Mouse (Mus musculus) layer of hippocampus, adult 11-12 months (tissue): ENCODE results near the gene Ubox5.
A peak's percentile ranks its signal among the peaks of the same experiment; 100 is the strongest.
"Not testable (repeated sequence)": the region's sequence is repeated elsewhere in the genome, so short reads cannot be mapped to it uniquely, and the experiment has no call there.

Experiments used
- DNase-seq: peaks from one replicate; pipeline ENCODE4 v3.0.0; 2022; ENCODE audit warnings: low spot score

Ubox5 gene

DNA sequence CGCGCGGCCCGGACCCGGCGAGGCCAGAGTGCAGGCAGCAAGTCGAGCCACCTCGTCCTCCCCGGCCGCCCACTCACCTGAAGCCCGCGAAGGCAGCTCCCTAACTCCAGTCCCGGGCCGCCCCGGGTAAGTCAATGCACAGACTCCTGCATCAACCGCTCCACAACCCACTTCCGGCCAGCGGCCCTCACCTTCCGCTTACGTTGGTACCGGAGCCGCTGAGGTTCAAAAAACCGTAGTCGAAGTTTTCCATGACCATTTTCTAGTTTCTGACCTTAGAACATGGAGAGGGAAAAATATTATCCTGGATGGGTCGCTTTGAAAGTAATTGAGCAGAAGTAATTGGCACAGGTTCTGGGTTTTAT, at the start of gene Ubox5, which contains the start of gene Fastkd5:
Gene Ubox5, minus strand, starts transcription at position 200 of the 365 bp plus-strand sequence.
Gene Fastkd5, minus strand, starts transcription at position 189 of the 365 bp plus-strand sequence.
- DNase-seq = peak; percentile 90

DNA sequence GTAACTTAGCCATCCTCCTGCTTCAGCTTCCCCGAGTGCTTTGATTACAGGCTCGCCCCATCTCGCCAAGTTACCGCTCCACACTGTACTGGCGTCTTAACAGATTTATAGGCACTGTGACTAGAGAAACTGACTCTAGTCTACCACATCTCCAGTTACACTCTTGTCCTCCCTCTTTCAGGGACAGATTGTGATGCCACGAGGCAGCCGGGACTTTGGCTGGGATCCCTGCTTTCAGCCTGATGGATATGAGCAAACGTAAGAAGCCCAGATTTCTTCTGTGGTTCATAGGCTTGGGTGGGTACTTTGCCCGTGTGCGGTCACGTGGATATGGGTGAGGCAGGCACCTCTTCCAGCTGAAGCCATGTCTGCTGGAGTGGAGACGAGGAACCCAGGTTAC, 49.3 kb upstream of the Ubox5 start:
- DNase-seq = no peak

DNA sequence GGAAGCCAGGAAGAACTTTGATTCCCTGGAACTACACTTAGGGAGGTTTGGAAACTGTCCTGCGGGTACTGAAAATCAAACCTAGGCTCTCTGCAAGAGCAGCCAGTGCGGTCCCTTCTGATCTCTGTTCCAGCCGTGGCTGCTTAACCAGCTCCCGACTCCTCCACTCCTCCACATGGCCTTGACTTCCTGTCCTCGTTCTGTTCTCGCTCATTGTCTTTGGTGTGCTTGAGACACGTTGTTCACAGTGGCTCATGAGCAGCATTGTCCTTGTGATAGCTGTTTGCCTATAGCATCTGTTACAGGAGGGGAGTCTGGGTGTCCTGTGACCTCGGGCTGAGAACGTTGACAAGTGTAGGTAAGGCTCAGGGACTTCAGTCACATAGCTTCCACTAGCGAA, 47.4 kb upstream of the Ubox5 start:
- DNase-seq = no peak

DNA sequence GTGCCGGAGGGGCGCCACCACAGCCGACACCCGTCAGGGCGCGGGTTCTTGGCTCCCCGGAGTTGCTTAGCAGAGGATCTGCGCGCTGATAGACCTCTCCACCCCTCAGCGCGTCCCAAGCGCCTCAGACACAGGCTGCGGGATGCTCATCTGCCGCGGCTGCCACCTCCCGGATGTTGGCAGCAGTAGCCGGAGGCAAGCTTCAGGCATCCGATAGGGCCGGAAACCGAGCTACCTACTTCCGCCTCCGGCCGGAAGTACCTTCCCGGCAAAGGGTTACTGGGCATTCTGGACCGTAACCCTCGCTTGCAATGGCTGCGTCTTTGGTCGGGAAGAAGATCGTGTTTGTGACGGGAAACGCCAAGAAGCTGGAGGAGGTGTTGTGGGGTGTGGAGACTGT, 37.7 kb upstream of the Ubox5 start, which contains the start of gene Itpa:
Gene Itpa, plus strand, starts transcription at position 52 of the 400 bp plus-strand sequence.
- DNase-seq = peak; percentile 87

DNA sequence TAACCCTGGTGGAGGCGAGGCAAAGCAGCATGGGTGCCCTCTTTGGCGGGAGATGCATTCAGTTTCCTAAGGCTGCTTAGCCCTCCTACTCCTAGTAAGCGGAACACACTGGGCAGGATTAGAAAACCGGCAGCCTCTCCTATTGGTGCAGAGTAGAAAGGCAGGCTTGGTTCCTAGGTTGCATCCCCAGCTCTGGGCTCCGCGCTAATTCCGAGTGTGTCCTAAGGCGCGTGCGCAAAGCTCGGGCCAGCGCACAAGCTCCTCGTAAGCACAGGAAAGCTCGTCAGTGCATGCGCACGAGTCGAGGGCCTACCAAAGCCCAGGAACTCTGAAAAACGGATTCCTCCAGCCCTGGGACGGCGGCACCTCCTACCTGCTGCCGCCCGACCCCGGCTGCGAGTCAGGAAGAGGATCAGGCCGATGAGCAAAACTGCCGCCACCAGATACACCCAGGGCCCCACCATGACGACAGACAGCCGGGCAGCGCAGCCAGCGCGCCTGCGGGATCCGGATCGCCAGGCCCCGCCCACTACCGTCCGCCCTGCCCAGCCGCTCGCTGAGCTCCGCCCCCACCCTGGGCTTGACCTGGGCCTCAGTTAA, 34.4 kb upstream of the Ubox5 start, which contains the start of gene Ddrgk1:
Gene Ddrgk1, minus strand, starts transcription at position 558 of the 600 bp plus-strand sequence.
- DNase-seq = peak; percentile 95

DNA sequence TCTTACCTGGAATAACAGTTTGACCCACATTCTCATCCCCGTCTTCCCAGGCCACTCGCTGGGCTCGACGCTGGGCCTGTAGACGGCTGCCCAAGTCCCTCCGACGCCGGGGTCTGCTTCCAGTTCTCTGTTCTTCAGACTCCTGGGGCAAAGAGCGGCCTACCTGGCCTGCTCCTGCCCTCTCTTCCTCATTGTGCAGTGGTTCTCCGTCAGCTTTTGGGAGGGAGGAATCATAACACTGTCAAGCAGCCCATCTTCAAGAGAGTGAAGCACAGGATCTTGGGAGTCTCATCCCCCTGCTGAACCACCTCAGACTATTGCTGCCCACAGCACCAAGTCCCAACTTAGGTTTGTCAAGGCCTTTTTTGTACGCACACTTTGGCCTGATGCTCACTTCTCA, 33.5 kb upstream of the Ubox5 start:
- DNase-seq = no peak

DNA sequence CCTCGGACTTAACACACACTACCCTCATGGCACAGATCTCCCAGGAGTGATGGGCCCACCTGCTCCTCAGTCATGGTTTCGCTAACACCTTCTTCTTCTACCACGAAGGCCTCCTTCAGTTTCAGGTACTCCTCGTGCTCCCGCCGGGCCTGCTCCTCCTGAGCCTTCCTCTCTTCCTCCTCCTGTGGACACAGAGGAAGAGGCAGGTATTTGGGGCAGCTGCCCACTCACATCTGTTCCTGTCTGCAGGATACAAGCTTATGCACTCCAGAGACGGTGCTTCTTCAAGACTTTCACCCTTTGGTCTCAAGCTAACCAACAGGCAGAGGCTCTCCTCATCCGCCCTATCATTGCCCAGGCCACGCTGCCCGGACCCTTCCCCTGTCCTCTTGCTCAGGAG, 28.7 kb upstream of the Ubox5 start:
- DNase-seq = no peak

DNA sequence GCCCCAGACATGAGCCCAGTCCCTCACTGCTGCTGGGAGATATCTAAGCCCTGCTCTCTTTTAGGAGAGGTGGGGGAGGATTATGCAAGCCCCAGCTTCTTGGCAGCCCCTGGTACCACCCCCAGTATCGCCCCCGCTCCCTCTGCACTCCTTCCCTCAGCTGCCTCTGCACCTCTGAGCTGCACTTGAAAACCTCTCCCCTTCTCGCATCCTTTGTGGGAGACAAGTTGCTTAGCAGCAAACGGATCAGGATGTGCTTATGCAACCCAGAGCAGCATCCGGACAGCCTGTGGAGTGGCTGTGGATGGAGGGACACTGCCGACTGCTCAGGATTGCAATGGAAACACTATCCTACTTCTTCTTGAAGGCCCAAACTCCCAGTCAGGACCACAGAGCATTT, 27.7 kb upstream of the Ubox5 start:
- DNase-seq = peak; percentile 82

DNA sequence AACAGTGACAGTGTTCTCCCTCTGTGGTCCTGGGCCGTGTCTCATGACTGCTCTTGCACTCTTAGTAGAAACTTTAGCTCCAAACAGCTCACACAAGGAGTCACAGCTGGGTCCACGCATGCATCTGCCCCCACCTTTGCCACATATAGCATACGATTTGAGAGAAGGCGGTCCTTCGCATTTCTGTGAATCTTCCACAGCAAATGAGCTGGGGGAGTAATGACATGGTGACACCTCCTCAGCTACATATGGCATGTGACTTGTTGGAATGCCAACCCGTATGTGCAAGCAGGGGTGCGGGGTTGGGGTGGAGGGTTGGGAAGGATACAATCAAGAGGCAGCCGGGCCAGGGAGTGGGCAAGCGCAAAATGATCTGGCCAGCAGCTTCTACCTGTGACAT, 26.7 kb upstream of the Ubox5 start:
- no peak for DNase-seq

DNA sequence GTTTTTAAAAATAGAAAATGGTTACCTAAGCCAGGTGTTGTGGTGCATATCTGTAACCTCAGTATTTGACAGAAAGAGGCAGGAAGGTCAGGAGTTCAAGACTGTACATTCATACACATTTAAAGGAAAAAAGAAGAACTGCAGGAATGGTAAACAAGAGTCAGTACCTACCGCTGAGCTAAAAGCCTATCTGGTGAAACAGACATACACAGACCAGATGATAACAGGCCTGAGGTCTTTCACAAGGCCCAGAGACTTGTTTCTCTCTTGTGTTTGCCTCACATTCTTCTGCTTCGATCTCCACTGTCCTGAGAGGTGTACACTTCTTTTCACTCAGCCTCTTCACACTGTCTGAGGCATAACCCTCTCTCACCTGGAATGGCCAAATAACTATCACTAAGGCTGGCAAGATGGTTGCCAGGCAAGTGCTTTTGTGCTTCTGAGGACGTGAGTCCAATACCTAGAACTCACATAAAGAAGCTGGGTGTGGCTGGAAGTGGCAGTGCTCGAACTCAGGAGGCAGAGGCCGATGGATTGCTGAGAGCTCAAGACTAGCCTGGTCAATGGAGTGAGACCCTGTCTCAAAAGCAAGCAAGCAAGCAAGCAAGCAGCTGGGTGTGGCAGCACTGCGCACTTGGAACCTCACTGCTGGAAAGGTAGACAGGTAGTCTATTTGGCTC, 26.0 kb upstream of the Ubox5 start:
- no peak for DNase-seq

DNA sequence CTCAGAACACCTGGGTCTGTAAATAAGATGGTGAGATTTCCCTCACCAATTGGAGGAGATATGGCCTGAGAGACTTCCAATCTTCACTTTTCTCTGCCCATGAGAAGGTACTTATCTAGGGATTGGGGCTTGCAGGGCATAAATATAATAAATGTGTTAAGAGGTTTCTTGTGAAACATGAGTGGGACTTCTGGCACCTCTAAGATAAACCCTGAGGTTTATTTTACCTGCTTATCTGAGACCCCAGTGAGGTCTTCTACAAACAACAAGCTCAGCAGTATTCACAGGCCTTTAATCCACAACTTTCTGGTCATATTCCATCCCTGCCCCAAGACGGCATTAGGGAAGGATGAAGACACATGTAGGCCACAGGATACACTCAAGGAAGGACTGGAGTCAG, 23.9 kb upstream of the Ubox5 start:
- DNase-seq = no peak

DNA sequence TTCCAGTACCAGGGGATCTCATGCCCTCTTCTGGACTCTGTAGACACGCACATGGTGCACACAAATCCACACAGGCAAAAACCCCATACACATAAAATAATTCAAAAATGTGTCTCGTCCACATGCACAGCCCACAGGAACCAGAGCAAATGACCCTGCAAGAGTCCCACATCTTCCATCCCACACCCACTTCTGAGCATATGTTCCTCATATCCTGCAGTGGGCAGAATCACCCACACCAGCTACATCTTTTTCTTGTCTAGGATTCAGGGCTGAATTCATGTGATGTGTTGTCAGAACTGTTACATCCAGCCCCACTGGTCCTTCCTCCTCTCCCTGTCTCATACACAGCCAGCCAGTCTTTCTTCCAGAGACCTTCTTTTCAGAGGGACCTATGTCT, 23.5 kb upstream of the Ubox5 start:
- DNase-seq = no peak

DNA sequence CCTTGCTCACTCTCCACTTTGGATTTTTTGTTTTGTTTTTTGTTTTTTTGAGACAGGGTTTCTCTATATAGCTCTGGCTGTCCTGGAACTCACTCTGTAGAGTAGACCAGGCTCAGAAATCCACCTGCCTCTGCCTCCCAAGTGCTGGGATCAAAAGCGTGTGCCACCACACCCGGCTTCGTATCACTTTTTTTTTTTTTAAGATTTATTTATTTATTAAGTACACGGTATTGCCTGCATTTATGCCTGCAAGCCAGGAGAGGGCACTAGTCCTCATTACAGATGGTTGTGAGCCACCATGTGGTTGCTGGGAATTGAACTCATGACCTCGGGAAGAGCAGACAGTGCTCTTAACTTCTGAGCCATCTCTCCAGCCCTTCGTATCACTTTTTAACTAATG, 19.2 kb upstream of the Ubox5 start:
- DNase-seq = not testable (repeated sequence)

DNA sequence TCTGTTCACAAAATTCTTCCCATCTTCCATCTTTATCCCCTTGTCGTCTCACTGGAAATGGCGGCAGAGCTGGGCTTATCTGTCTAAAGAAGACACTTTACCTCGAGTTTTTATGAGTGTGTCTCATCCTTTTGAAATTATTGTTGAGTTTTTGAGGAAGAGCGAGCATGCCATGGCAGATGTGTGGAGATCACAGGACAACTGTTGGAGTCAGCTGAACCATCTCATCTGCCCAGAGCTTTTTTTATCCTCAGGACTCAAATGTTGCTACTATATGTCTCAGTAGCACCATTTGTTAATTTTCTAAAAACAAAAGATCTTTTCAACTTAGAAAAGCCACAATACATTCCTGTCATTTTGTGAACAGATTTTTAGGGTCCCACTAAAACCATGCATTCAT, 15.4 kb upstream of the Ubox5 start:
- DNase-seq = no peak

DNA sequence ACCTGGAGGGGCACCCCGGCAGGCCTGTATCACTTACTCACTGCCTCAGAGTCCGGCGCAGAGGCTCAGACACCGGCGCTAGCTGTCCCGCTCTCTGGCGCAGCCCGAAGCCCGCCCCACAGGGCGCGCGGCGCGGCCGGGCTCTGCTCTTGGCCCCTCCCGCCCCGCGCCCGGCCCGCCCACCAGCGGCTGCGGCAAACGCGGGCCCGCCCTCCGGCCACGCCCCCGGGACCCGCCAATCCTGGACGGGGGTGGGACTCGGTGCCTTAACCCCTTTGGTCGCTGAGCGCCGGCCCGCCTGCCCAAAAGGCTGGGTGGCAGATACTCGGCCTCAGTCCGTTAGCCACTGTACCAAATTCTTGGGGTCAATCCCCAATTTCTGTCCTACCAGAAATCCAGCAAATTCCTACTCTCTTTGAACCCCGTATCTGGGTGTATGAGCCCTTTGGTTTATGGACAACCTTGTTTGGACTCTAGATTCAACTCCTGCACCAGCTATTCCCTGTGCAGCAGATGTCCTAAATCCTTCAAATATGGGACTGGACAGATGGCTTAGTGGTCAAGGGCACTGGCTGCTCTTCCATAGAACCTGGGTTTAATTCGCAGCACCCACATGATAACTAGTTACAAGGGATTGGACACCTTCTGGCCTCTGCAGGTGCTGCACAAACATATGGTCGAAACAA, 13.0 kb upstream of the Ubox5 start, which contains the start of gene Lzts3:
Gene Lzts3, minus strand, starts transcription at position 120 of the 686 bp plus-strand sequence.
- peak; percentile 91 for DNase-seq

DNA sequence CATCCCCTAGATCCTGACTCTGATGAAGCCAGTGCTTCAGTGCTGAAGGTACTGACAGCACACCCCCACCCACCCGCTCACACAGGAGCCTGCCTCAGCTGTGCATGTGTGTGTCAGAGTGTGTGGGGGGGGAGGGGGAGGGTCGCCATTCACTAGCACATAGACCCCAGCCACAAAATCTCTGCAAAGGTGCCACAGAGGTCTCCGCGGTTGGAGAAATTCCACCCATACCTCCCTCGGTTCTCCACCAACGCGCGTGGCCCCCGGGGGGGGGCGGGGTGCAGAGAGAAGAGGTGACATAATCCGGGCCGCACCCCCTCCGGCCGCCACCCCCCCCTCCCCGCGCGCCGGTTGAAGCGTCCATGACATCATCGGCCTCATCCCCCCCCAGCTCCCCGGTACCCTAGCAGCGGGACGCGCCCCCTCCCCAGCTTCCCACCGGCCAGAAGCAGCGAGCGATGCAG, 12.4 kb upstream of the Ubox5 start:
- no peak for DNase-seq

DNA sequence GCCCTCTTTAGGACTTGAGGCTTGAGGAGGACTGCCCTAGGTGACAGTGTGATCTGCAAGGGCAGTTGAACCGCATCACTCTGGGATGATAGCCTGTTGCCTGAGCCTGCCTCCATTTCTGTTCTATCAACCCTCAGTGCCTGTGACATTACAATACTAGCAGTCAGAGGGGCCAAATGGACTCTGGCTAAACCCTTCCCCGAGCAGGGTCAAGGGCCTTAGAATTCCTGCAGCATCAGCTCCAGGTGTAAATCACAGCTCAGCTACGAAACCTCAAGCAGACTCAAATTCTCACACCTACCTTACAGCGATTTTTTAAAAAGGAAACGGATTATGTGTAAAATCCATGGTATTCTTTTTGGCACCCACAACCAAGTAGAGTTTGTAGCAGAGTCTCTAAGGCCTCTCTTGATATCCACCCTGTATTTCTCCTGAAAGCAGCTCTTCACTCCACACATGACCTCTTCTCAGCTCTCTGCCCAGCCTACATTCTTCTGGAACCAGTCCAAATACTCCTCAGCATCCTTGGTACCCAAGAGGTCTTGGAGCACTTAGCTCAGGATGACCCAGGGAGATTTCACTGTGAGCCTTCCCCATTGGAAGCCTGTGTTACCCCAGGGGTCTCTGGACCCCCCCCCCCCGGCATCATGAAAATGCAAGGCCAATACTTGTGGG, 11.7 kb upstream of the Ubox5 start:
- DNase-seq = no peak

DNA sequence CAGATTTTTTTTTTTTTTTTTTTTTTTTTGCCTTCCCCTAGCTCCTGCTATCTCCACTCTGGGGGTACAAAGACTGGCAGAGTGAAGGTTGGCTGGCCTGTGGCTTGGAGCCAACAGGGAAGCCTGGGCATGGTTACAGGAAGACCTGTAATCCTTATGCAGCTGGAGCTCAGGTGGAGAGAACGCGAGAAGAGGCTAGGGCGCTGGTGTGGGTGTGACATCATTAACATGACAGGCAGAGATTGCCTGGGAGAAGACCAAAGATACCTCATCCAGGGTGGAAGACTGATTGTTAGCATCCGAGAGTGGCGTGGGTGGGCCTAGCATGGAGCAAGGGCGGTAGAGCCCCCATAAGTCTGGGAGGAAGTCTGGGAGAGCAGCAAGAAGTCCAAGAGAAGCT, 9.4 kb upstream of the Ubox5 start:
- no peak for DNase-seq

DNA sequence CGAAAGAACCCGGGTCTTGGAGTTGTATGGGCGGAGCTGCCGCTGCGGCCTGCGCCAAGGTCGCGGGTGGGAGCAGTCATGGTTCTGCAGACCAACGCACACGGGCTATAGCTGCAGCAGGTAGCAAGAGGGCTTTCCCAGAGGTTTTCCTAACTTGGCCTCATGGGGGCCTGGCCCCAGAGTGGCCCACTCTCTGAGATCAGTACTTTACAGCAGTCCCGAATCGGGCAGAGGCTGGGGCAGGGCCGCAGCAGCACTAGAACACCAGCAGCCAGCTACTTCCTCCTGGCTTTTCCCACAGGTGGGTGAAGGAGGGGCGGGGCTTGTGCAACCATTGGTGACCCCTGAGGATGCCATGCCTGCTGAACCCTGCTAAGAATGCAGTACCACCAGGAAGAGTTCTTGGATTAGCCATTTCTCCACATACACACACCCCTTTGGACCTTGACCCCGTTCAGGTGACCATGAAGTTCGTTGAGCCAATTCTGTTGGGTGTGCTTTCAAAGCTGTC, 8.3 kb upstream of the Ubox5 start:
- no peak for DNase-seq

DNA sequence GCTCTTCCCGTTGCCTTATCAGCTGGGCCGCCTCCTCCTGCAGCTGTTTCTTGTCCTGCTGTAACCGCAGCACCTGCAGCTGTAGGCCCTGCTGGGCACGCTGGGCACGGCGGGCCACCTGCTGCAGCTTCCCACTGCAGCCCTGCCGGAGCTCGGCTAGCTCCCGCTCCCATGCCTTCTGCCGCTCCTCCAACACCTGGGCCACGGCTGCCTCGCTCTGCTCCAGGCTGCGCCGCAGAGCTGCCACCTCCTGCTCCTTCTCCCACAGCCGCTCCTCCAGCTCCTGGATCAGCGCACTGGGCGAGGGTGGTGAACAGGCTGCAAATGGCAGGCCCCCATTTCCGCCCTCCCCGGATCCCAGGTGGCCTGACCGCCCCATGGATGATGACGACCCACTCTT, 6.0 kb upstream of the Ubox5 start:
- DNase-seq = no peak

DNA sequence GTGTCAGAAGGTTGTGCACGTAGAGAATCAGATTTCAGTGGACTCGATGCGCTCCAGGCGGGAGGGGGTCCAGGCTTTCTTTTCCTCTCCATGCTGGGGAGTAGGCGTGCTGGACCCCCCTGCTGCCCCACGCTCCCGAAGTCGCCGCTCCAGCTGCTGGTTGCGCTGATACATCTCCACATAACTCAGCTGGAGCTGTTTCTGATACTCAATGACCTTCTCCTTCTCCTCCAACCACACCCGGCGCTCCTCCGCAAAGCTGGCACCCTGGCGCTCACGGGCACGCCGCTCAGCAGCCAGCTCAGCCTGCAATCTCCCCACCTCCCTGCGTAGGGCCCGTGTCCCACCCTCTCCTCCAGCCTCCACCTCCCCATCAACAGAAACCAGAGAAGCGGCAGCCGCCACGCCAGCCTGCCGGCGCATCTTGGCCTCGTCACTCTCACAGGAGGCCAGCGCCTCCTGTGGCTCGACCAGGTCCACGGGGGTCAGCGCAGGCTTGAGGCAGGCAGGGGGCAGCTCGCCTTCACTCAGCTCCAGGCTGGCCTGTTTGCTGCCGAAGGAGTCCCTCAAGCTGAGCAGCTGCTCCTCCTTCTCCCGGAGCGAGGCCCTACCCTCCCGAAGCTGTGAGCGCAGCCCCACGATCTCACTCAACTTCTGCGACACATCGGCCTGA, 5.0 kb upstream of the Ubox5 start:
- DNase-seq = no peak
